Mouse (Mus musculus) forebrain, postnatal 0 days (tissue): ENCODE measurements around the gene Zc3h12a. TPM values are rescaled to one million over a fixed set of nuclear protein-coding genes. Genes with fewer than 3 reads are reported as not detected.

Source experiments
- ATAC-seq: fragments of 200-750 bp; cut with Nextera tagmentation; 2 replicates; pipeline ENCODE4 v1.8.0; 2017; ENCODE audit warnings: mild to moderate bottlenecking, moderate library complexity
- DNase-seq: peaks from one replicate; pipeline ENCODE4 v3.0.0-alpha.2; 2015
- H3K27ac ChIP-seq: fragments of 300-500 bp; sonication (generic); 2 replicates; pipeline ENCODE4 v1.5.1; 2014; ENCODE audit warnings: low read depth, mild to moderate bottlenecking, antibody characterized with exemption, low read length, moderate library complexity, mixed read lengths
- H3K27me3 ChIP-seq: fragments of 300-500 bp; sonication (generic); 2 replicates; pipeline ENCODE4 v1.6.1; 2014; ENCODE audit warnings: mild to moderate bottlenecking, low read length, mixed read lengths; ENCODE audit not compliant: insufficient read depth
- H3K36me3 ChIP-seq: fragments of 300-500 bp; sonication (generic); 2 replicates; pipeline ENCODE4 v1.6.1; 2014; ENCODE audit warnings: mild to moderate bottlenecking, moderate library complexity; ENCODE audit not compliant: insufficient read depth
- H3K4me1 ChIP-seq: fragments of 300-500 bp; sonication (generic); 2 replicates; pipeline ENCODE4 v1.6.1; 2014; ENCODE audit warnings: antibody characterized with exemption; ENCODE audit not compliant: insufficient read depth
- H3K4me2 ChIP-seq: fragments of 300-500 bp; sonication (generic); 2 replicates; pipeline ENCODE4 v1.6.1; 2014; ENCODE audit warnings: low read depth, mild to moderate bottlenecking, moderate library complexity
- H3K4me3 ChIP-seq: fragments of 300-500 bp; sonication (generic); 2 replicates; pipeline ENCODE4 v1.5.1; 2014; ENCODE audit warnings: low read depth, low read length, mixed read lengths
- H3K9ac ChIP-seq: fragments of 300-500 bp; sonication (generic); 2 replicates; pipeline ENCODE4 v1.6.1; 2014; ENCODE audit warnings: mild to moderate bottlenecking
- H3K9me3 ChIP-seq: fragments of 300-500 bp; sonication (generic); 2 replicates; pipeline ENCODE4 v1.6.1; 2016; ENCODE audit warnings: low read length
- CTCF ChIP-seq: sonication (generic); IDR thresholded peaks from 2 replicates; pipeline ENCODE4 v1.5.1; 2016; ENCODE audit warnings: antibody characterized with exemption, control low read depth, low read depth
- WGBS: fragments of 180-500 bp; shearing (Covaris S2); extraction: QIAGEN DNeasy Blood & Tissue Kit; methylation state at CpG from one replicate; pipeline ENCODE4 v1.1.7; 2014; 5-methylcytosine and 5-hydroxymethylcytosine counted together
- polyA plus RNA-seq: library from polyadenylated mRNA; unstranded; fragments of >200 nt; fragmentation: Nextera tagmentation; extraction: Ambion mirVana; gene quantifications from 2 replicates; pipeline ENCODE4 v1.2.1, GENCODE M21; 2015
- total RNA-seq: library from RNA; depleted of rRNA; stranded (reverse); fragments of >200 nt; gene quantifications from 2 replicates; pipeline ENCODE4 v1.2.3, GENCODE M21; 2014

Gene Zc3h12a
- total and polyA plus RNA-seq, 2 experiments from 2014 or later = 0.07 TPM; not detected in 1

DNA sequence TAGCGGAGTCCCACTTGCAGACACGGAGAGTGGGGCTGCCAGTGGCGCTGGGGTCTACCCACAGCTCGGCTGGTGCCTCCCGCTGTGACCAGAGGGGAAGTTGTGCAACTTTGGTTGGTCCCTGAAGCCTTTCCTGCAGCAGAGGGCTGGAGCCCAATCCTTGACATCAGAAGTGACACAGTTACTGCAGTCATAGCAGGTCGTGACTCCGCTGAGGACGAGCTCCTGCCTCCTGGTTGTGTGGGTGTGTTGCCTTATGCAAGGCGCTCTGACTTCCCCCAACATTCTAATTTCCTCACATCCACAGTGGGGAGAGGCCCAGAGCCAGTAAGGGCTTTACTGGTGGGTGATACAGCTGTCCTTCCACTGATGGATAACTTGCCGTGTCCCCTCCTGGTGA lies 17.6 kb upstream of the Zc3h12a start:
- WGBS = 29% methylated on average over 10 of the region's 10 CpGs
- Histone ChIP-seq H3K36me3 (no peaks in the 10 kb centered on the region), H3K4me1 (no peaks in the 10 kb centered on the region), H3K9ac (no peak overlapping the region), H3K4me2 (no peak overlapping the region), H3K27ac (no peak overlapping the region), H3K4me3 (no peak overlapping the region), H3K9me3 (no peaks in the 10 kb centered on the region), H3K27me3 (no peaks in the 10 kb centered on the region; the same call in 1 of the 2 replicates)
- no peak for TF ChIP-seq CTCF
- DNase-seq (no peak), ATAC-seq (no peak)

DNA sequence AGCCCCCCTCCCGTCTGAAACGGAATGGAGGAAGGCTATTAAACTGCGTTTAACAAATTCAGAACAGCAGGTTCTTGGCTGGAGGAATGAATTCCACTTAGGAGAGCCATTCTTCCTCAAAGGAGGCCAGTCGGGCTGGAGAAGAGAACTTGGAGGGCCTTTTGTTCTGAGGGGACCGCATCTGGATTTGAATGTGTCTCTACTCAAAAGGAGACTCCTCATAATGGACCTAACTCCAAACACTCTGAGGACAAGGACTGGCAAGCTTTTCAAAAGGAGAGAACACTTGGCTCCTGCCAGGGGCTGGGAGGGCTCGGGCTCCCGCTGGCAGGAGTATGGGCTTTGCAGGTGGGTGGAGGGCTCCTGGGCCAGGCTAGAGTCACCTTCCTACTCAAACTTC lies 17.0 kb upstream of the Zc3h12a start:
- H3K27me3 ChIP-seq = no peaks in the 10 kb centered on the region; the same call in 1 of the 2 replicates
- no peak for ATAC-seq
- no peak for DNase-seq
- WGBS = 7% methylated on average over 7 of the region's 7 CpGs
- H3K27ac ChIP-seq = no peak overlapping the region
- no peaks in the 10 kb centered on the region for H3K4me1 ChIP-seq
- no peaks in the 10 kb centered on the region for H3K36me3 ChIP-seq
- H3K4me2 ChIP-seq = no peak overlapping the region
- no peaks in the 10 kb centered on the region for H3K9me3 ChIP-seq
- TF ChIP-seq CTCF = no peak
- no peak overlapping the region for H3K4me3 ChIP-seq
- no peak overlapping the region for H3K9ac ChIP-seq

DNA sequence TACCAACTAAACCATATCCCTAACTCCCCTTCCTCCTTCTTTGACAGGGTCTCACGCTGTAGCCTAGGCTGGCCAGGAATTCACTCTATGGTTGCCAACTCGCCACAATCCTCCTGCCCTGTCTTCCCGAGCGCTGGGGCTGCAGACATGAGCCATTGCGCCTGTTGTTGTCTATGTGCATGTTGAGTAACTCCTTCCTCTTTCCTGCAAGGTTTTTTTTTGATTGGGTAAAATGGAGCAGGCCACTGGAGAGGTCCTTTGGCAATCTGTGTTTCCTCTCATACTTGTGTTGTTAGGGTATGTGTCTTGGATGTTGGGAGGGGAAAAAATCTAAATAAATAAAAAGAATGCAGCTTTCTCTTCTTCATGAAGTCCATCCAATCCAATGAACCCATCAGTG lies 16.6 kb upstream of the Zc3h12a start:
- no peak overlapping the region for H3K4me3 ChIP-seq
- no peaks in the 10 kb centered on the region for H3K4me1 ChIP-seq
- H3K9ac ChIP-seq = no peak overlapping the region
- no peak overlapping the region for H3K27ac ChIP-seq
- no peaks in the 10 kb centered on the region; the same call in 1 of the 2 replicates for H3K27me3 ChIP-seq
- DNase-seq = no peak
- no peaks in the 10 kb centered on the region for H3K36me3 ChIP-seq
- no peaks in the 10 kb centered on the region for H3K9me3 ChIP-seq
- no peak for ATAC-seq
- H3K4me2 ChIP-seq = no peak overlapping the region
- TF ChIP-seq CTCF = no peak
- 52% methylated on average over 5 of the region's 5 CpGs for WGBS

DNA sequence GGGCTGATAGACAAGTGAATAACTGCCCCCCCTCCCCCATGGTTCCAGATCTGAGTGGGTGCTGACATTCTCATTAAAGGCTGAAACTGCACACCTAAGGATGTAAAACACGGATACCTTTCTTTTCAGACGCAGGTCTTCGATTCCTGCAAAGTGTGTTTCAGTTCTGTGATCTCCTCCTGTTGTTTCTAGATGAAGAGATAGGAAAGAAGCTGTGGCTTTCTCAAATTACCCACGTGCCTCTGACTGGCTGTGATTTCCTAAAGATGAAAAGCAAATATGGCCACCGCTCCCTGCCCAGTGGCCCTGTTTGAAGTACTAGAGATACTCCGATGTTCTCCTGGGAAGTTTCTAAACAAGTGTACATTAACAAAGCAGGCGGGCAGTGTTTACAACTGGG lies 10.7 kb upstream of the Zc3h12a start:
- Histone ChIP-seq H3K9ac (no peak overlapping the region), H3K4me1 (no peaks in the 10 kb centered on the region), H3K9me3 (no peaks in the 10 kb centered on the region), H3K4me3 (no peak overlapping the region), H3K36me3 (no peaks in the 10 kb centered on the region), H3K27ac (no peak overlapping the region), H3K4me2 (no peak overlapping the region), H3K27me3 (no peaks in the 10 kb centered on the region)
- DNase-seq (no peak), ATAC-seq (no peak)
- TF ChIP-seq CTCF = no peak
- WGBS = 80% methylated on average over 7 of the region's 7 CpGs

DNA sequence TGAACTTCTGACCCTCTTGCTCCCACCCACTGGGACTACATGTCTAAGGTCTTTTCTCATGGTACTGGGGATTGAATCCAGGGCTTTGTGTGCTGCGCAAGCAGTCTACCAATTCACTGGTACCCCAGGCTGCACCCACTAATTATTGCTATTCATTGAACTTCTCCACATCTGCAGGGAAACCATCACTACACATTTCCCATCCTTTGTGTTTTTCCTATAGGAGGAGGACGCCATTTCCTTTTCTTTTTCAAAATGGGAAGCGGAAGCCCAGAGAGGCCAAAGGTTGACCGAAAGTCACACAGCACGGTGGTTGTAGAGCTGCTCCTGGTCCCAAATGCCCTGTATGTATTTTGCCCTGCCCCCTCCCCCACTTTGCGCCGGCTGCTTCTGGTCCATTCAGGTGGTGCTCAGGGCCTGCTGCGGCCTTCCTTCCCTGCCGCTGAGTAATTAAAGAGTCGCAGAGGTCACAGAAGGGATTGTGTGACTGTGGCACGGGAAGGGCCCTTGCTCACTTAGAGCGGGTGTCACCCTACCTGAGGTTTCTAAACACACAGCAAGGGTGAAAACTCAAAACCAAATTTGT lies 8.8 kb upstream of the Zc3h12a start:
- ATAC-seq = no peak
- WGBS = 50% methylated on average over 12 of the region's 12 CpGs
- no peak for TF ChIP-seq CTCF
- DNase-seq = no peak
- H3K27ac ChIP-seq = no peak overlapping the region
- H3K9me3 ChIP-seq = no peaks in the 10 kb centered on the region
- H3K4me1 ChIP-seq = no peaks in the 10 kb centered on the region
- no peak overlapping the region for H3K4me3 ChIP-seq
- no peaks in the 10 kb centered on the region for H3K27me3 ChIP-seq
- H3K4me2 ChIP-seq = no peak overlapping the region
- no peak overlapping the region for H3K9ac ChIP-seq
- H3K36me3 ChIP-seq = no peaks in the 10 kb centered on the region

DNA sequence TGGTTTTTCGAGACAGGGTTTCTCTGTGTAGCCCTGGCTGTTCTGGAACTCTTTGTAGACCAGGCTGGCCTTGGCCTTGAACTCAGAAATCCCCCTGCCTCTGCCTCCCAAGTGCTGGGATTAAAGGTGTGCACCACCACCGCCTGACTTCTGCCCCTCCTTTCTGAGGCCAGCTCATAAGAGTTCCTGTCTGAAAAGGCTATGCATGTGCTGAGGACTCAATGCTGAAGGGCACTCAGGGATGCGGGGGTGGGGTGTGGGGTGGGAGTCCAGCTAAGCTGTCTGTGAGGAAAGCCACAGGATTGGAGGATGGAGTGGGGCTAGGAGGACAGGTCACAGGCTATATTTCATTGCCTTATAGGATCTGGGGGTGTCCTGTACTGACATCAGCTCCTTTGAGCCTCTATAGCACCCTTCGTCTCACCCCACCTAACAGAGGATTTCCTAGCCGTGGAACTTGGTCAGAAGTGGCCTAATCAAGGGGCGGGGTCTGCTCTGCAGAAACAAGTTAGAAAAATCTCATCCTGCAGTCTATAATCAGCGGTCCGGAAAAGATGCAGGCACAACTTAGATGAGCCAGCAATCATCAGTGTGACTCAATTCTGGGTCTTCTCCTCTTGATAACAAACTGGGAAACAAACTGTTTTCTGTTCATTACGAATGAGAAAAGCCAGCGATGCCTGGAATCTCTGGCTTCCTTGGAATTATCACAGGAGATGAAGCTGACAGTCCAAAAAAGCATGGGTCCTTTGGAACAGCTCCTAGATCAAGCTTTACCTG lies 7.6 kb upstream of the Zc3h12a start:
- Histone ChIP-seq H3K4me1 (no peaks in the 10 kb centered on the region), H3K36me3 (no peaks in the 10 kb centered on the region), H3K9ac (no peak overlapping the region), H3K4me2 (no peak overlapping the region), H3K4me3 (no peak overlapping the region), H3K27me3 (no peaks in the 10 kb centered on the region), H3K9me3 (no peaks in the 10 kb centered on the region), H3K27ac (no peak overlapping the region)
- WGBS = 80% methylated on average over 10 of the region's 10 CpGs
- ATAC-seq (no peak), DNase-seq (no peak)
- no peak for TF ChIP-seq CTCF

DNA sequence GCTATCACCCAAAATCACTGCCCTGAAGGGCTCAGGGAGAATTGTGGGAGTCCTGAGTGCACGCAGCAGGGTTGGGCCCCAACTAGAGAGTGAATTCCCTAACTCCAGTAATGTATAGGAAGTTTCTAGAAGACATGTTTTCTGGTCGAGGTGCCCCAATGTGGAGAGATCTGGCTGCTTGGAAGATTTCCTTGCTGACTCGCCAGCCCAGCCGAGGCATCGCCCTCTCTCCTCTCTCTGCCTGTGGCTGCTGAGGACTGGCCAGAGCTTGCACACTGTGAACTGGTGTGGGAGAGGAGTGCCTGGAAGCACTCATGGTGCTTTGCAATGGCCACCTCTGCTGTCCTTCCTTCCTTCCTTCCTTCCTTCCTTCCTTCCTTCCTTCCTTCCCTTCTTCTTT lies 7.0 kb upstream of the Zc3h12a start:
- H3K9me3 ChIP-seq = no peaks in the 10 kb centered on the region
- no peak for TF ChIP-seq CTCF
- no peak for DNase-seq
- H3K36me3 ChIP-seq = no peaks in the 10 kb centered on the region
- no peaks in the 10 kb centered on the region for H3K27me3 ChIP-seq
- ATAC-seq = no peak
- no peak overlapping the region for H3K4me3 ChIP-seq
- no peak overlapping the region for H3K4me2 ChIP-seq
- WGBS = 79% methylated on average over 5 of the region's 5 CpGs
- no peak overlapping the region for H3K27ac ChIP-seq
- no peak overlapping the region for H3K9ac ChIP-seq
- no peaks in the 10 kb centered on the region for H3K4me1 ChIP-seq
